Mouse (Mus musculus): Measurements from ENCODE around the gene Gla. TPM values are rescaled to one million over a fixed set of nuclear protein-coding genes. Genes with fewer than 3 reads are reported as not detected.

Gene Gla
- polyA plus RNA-seq, 1 experiment from 2014 or later: 4.8 TPM

DNA sequence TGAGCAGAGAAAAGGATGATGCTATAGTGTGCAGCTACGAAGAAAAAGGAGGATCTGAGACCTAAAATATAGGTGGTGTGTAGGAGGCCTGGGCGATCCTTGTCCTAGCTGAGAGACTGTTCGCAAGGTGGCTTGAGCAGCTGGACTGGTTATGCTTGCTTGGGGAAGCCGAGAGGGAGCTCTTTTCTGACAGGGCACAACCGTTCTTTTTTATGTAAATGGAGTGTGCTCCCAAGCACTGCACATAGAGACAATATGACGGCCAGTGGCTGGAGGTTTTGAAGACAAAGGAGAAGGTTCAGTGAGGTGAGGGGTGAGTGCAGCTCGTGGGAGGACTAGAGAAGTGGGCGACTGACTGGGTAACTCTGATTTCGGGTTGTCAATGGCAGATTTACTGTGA, 18.8 kb upstream of the Gla start:
- H3K4me3 ChIP-seq: no peak overlapping the region
- H3K9ac ChIP-seq: no peak overlapping the region
- H3K27me3 ChIP-seq: peaks cover 12% of the 10 kb centered on the region
- H3K27ac ChIP-seq: peak overlapping the region; percentile 71
- H3K4me2 ChIP-seq (replicated peaks): no peak overlapping the region
- no peaks in the 10 kb centered on the region for H3K4me1 ChIP-seq
- WGBS: 46% methylated on average over 9 of the region's 9 CpGs
- ATAC-seq (ENCODE audit: low FRiP score): peak; percentile 46; the same call in 1 of the 2 replicates
- no peaks in the 10 kb centered on the region for H3K9me3 ChIP-seq (replicated peaks)
- no peaks in the 10 kb centered on the region for H3K36me3 ChIP-seq

DNA sequence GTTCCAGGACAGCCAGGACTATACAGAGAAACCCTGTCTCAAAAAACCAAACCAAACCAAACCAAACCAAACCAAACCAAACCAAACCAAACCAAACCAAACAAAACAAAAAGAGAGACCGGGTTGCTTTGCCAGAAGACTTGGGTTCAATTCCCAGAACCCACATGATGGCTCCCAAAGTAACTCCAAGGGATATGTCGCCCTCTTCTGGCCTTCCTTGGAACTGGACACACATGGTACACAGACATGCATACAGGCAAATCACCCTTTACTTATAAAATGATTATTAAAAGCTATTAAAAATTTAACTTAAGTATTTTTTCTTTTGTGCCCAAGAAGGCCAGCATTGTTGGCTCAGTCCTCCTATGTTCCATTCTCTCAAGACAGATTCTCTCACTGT, 13.4 kb upstream of the Gla start:
- no peaks in the 10 kb centered on the region for H3K4me1 ChIP-seq
- no peak overlapping the region for H3K27ac ChIP-seq

DNA sequence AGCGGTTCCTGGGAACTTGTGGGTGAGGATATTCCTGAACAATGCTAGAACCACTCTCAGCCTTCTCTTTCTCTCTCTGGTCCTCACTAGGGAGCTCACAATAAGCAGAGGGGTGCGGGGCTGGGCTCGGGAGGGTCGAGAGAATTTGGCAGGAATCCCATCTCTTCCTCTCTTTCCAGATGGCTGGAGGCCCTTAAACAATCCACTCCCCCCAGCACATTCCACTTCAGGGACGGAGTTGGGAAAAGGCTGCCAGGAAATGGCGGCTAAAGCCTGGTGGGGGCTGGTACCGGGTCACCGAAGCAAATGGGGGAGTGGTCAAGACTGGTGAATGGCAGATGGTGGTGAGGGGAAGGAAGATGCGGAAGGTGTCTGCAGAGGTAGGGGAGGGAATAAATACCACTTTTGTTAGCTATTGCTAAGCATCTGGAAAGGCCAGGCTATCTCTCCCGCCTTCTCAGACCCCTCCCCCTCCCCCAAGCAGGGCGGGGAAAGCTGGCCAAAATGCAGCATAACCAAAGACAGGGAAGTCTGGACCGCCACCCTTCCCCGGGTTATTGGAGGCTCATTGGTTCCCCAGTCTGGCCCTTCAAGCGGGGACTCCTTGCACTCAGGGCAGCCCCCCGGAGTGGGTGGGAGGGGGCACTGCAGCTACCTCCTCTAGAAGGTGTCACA, 11.5 kb upstream of the Gla start:
- no peaks in the 10 kb centered on the region for H3K36me3 ChIP-seq
- 22% methylated on average over 15 of the region's 15 CpGs for WGBS
- no peaks in the 10 kb centered on the region for H3K9me3 ChIP-seq (replicated peaks)
- H3K4me1 ChIP-seq: no peaks in the 10 kb centered on the region
- ATAC-seq (ENCODE audit: low FRiP score): peak; percentile 90
- H3K27me3 ChIP-seq: no peaks in the 10 kb centered on the region
- peak overlapping the region; percentile 47; the same call in 1 of the 2 replicates for H3K9ac ChIP-seq
- peak overlapping the region; percentile 50 for H3K4me2 ChIP-seq (replicated peaks)
- H3K27ac ChIP-seq: peak overlapping the region; percentile 79
- peak overlapping the region; percentile 23 for H3K4me3 ChIP-seq

More for the DNA sequence above, 13.4 kb upstream of the Gla start:
- 48% methylated on average over 2 of the region's 2 CpGs for WGBS
- Histone ChIP-seq H3K4me2 (replicated peaks) (no peak overlapping the region), H3K36me3 (no peaks in the 10 kb centered on the region), H3K9ac (no peak overlapping the region), H3K27me3 (peaks cover 12% of the 10 kb centered on the region), H3K9me3 (replicated peaks) (no peaks in the 10 kb centered on the region), H3K4me3 (no peak overlapping the region)
- no peak for ATAC-seq (ENCODE audit: low FRiP score)

DNA sequence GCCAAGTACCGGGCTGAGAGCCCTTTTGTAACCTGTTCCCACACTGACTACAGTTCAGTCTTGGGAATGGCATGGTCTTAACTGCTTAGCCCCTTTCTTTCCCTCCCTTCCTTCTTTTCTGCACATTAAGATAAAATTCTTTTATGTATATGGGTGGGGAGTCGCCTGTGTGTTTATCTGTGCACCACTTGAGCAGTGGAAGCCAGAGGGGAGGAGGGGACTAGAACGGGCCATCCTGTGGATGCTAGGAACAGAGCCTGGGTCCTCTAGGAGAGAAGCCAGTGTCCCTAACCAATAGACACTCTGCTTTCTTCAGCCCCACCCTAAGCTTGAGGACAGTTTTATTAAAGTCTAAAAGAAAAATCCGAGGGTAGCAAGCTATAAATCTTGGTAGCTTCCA, 10.1 kb upstream of the Gla start:
- no peaks in the 10 kb centered on the region for H3K9me3 ChIP-seq (replicated peaks)
- no peak overlapping the region for H3K4me3 ChIP-seq
- H3K27ac ChIP-seq: no peak overlapping the region
- no peaks in the 10 kb centered on the region for H3K4me1 ChIP-seq
- no peaks in the 10 kb centered on the region for H3K27me3 ChIP-seq
- no peak overlapping the region for H3K4me2 ChIP-seq (replicated peaks)
- no peak for ATAC-seq (ENCODE audit: low FRiP score)
- H3K9ac ChIP-seq: no peak overlapping the region
- WGBS: 95% methylated on average over 4 of the region's 4 CpGs
- H3K36me3 ChIP-seq: no peaks in the 10 kb centered on the region

DNA sequence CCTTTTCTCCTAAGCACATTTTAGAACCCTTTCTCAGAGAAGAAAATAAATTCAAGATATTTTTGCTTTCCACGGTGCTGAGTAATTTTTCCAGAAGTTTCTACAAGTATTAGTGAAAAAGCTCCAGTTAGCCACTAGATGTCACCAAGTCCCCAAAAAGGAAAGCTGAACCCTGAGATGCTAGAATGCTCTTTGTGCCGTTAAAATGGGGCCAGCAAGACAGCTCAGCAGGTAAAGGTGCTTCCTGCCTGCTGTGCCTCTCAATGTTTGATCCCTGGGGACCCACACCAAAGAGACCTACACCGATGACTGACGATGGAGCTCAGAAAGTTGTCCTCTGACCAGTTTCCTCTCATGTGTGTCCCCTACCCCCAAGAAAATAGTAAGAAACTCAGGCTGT, 8.5 kb upstream of the Gla start:
- Histone ChIP-seq H3K27ac (no peak overlapping the region), H3K9me3 (replicated peaks) (no peaks in the 10 kb centered on the region), H3K9ac (no peak overlapping the region), H3K36me3 (no peaks in the 10 kb centered on the region), H3K4me1 (no peaks in the 10 kb centered on the region), H3K4me2 (replicated peaks) (no peak overlapping the region), H3K27me3 (no peaks in the 10 kb centered on the region), H3K4me3 (no peak overlapping the region)
- WGBS: 38% methylated on average over 4 of the region's 4 CpGs
- no peak for ATAC-seq (ENCODE audit: low FRiP score)

DNA sequence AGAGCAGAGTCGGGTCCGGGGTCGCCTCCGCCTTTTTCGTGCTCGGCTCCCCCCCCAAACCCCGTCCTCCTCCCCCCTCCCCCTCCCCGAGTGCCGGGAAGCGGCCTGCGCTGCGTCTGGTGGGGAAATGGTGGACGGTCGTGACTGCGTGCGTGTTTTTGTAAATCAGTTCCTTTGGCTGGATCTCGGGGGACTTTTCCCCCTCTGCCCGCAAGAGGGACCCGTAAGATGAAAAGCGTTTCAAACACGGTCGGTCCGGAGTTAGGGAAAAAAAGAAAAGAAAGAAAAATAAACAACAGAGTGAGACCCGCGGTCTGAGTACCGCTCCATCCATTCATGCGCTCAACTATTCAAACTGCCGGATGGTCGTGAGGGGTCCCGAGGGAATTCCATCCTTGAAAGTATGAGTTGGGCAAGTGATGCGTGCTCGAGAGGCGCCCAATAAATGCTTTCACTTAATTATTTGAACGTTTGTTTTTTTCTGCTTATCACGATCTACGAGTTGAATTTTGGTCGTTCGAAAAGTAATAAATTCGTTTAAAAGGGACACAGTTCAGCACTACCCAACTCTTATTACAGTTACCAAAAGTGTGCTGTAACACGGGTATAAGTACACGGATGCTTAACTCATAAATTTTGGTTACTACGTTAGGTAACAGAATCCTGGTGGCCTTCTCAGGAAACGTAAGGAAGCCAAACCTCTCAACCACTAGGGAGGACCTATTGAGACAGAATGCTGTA, 625 bp upstream of the Gla start:
- peak overlapping the region; percentile 59 for H3K9ac ChIP-seq
- peak overlapping the region; percentile 49 for H3K4me3 ChIP-seq
- H3K27ac ChIP-seq: peak overlapping the region; percentile 90
- H3K36me3 ChIP-seq: no peaks in the 10 kb centered on the region
- peak; percentile 90 for ATAC-seq (ENCODE audit: low FRiP score)
- WGBS: 20% methylated on average over 43 of the region's 43 CpGs
- H3K9me3 ChIP-seq (replicated peaks): no peaks in the 10 kb centered on the region
- H3K4me1 ChIP-seq: peaks cover 3% of the 10 kb centered on the region; the same call in 1 of the 2 replicates
- H3K4me2 ChIP-seq (replicated peaks): peak overlapping the region; percentile 51
- H3K27me3 ChIP-seq: no peaks in the 10 kb centered on the region

DNA sequence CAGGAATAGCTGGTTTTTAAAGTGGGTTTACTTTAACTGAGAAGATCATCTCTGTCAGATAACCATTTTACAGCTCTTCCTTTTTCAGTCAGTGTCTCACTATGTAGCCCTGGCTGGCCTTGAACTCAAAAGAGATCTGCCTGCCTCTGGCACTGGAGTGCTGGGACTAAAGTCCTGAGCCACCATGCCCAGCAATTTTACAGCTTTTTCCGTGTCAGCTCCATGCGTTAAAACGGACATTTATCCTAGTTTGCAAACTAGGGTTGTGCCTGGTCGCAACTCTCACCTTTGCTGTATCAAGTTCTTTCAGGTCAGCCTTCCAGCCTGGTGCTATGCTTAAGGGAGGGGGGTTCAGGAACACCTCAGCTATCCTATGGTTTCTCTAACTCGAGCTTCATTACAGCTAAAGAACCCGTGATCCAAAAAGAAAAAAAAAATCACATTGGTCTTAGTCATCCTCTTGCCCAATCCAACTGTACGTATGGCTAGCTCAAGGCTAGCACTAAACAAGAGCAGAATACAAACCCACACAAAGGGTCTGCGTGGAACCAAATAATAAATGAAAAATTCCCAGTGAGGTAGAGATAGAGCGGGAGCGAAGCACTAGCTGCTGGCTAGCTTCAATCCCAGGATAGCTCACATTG, 881 bp downstream of the Gla start:
- no peaks in the 10 kb centered on the region for H3K27me3 ChIP-seq
- no peaks in the 10 kb centered on the region for H3K9me3 ChIP-seq (replicated peaks)
- H3K9ac ChIP-seq: peak overlapping the region; percentile 47
- H3K36me3 ChIP-seq: no peaks in the 10 kb centered on the region
- H3K4me1 ChIP-seq: peaks cover 3% of the 10 kb centered on the region; the same call in 1 of the 2 replicates
- 32% methylated on average over 10 of the region's 10 CpGs for WGBS
- H3K4me3 ChIP-seq: peak overlapping the region; percentile 49
- peak; percentile 7; the same call in 1 of the 2 replicates for ATAC-seq (ENCODE audit: low FRiP score)
- no peak overlapping the region for H3K27ac ChIP-seq
- H3K4me2 ChIP-seq (replicated peaks): peak overlapping the region; percentile 55

DNA sequence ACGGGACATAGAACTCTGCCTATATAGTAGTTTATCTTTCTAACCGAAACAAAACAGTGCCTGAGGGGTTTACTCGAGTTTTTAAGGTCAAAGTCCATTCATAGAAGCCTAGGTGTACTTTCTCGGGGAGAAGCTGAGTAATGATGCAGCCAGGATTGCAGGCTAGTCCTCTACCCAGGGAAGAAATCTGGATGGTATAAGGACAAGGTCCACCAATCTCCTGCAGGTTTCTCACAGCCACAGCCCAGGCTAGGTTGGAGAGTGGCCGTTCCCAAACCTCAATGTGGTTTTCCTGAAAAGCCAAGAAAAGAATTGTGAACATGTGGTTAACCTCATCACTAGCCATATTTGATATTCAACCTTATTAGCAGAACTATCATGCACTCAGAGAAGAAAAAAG, 11.1 kb downstream of the Gla start:
- 69% methylated on average over 5 of the region's 5 CpGs for WGBS

DNA sequence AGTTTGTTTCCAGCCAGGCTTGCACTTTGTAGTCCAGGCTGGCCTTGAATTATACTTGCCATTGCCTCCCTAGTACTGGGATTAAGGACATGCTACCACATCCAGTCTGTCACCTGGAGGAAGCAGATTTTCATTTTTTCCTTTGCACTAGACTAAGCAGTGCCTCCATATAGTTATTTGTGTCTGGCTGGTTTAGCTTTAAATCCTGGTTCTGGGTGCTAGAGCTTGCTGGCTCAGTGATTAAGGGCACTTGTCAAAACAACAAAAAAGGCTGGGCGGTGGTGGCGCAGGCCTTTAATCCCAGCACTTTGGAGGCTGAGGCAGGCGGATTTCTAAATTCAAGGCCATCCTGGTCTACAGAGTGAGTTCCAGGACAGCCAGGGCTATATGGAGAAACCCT, 11.9 kb downstream of the Gla start:
- Histone ChIP-seq H3K4me3 (no peak overlapping the region), H3K27ac (no peak overlapping the region), H3K4me2 (replicated peaks) (no peak overlapping the region), H3K9me3 (replicated peaks) (no peaks in the 10 kb centered on the region), H3K9ac (no peak overlapping the region), H3K4me1 (0 out of 2 replicates have a peak, but pooled peaks cover 5% of the 10 kb centered on the region), H3K36me3 (peaks cover 7% of the 10 kb centered on the region; the same call in 1 of the 2 replicates), H3K27me3 (no peaks in the 10 kb centered on the region)
- no peak for ATAC-seq (ENCODE audit: low FRiP score)
- 84% methylated on average over 3 of the region's 3 CpGs for WGBS

More for the DNA sequence above, 11.1 kb downstream of the Gla start:
- Histone ChIP-seq H3K4me2 (replicated peaks) (no peak overlapping the region), H3K4me1 (0 out of 2 replicates have a peak, but pooled peaks cover 5% of the 10 kb centered on the region), H3K27ac (no peak overlapping the region), H3K4me3 (no peak overlapping the region), H3K9ac (no peak overlapping the region), H3K27me3 (no peaks in the 10 kb centered on the region), H3K36me3 (peaks cover 7% of the 10 kb centered on the region; the same call in 1 of the 2 replicates), H3K9me3 (replicated peaks) (no peaks in the 10 kb centered on the region)
- no peak for ATAC-seq (ENCODE audit: low FRiP score)

DNA sequence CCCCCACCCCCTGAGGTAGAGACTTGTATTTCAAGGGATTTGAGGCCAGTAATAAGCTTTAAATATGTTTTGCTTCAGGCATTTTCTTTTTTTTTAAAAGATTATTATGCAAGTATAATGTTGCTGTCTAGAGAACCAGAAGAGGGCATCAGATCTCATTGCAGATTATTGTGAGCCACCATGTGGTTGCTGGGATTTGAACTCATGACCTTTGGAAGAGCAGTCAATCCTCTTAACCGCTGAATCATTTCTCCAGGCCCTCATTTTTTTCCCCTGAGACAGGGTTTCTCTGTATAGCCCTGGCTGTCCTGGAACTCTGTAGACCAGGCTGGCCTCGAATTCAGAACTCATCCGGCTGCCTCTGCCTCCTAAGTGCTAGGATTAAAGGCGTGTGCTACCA, 12.7 kb downstream of the Gla start:
- no peak for ATAC-seq (ENCODE audit: low FRiP score)
- no peak overlapping the region for H3K9ac ChIP-seq
- H3K27ac ChIP-seq: no peak overlapping the region
- no peak overlapping the region for H3K4me3 ChIP-seq
- H3K9me3 ChIP-seq (replicated peaks): no peaks in the 10 kb centered on the region
- peaks cover 7% of the 10 kb centered on the region; the same call in 1 of the 2 replicates for H3K36me3 ChIP-seq
- WGBS: 74% methylated on average over 4 of the region's 4 CpGs
- H3K4me1 ChIP-seq: 0 out of 2 replicates have a peak, but pooled peaks cover 5% of the 10 kb centered on the region
- H3K4me2 ChIP-seq (replicated peaks): no peak overlapping the region
- H3K27me3 ChIP-seq: no peaks in the 10 kb centered on the region

DNA sequence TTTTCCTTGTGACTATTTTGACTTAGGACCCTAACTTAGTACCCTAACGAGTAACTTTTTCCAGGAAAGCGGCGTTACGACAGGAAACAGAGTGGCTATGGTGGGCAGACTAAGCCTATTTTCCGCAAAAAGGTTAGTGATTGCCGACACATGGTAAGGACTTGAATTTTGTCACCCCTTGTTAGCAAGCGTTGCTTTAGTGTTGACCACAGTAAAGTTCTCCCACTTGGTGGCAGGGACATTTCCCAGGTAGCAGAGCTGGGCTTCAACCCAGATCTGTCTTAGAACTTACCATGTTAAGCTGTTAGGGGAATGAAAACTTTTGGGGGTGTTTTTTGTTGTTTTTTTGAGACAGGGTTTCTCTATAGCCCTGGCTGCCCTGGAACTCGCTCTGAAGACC, 14.5 kb downstream of the Gla start:
- Histone ChIP-seq H3K4me2 (replicated peaks) (peak overlapping the region; percentile 58), H3K4me3 (peak overlapping the region; percentile 47), H3K36me3 (peaks cover 7% of the 10 kb centered on the region; the same call in 1 of the 2 replicates), H3K27ac (no peak overlapping the region), H3K9ac (peak overlapping the region; percentile 77), H3K27me3 (no peaks in the 10 kb centered on the region), H3K4me1 (0 out of 2 replicates have a peak, but pooled peaks cover 5% of the 10 kb centered on the region), H3K9me3 (replicated peaks) (no peaks in the 10 kb centered on the region)
- 40% methylated on average over 8 of the region's 8 CpGs for WGBS
- ATAC-seq (ENCODE audit: low FRiP score): no peak
